Mouse (Mus musculus): ENCODE measurements around the gene Znhit3. TPM values are rescaled to one million over a fixed set of nuclear protein-coding genes. Genes with fewer than 3 reads are reported as not detected.

Znhit3 gene
- polyA plus RNA-seq, 1 experiment from 2014 or later: 60.0 TPM

GRCm38 (mm10) chr11:84871046-84871445 lies 45.1 kb downstream of the Znhit3 start:
- peaks cover 7% of the 10 kb centered on the region; the same call in 1 of the 2 replicates for H3K36me3 ChIP-seq
- ATAC-seq (replicated peaks; ENCODE audit: low FRiP score): peak; percentile 68
- no peaks in the 10 kb centered on the region for H3K27me3 ChIP-seq
- H3K4me2 ChIP-seq: peak overlapping the region; percentile 69
- WGBS: 2% methylated on average over 10 of the region's 10 CpGs
- H3K4me3 ChIP-seq (replicated peaks): peak overlapping the region; percentile 96
- peaks cover 11% of the 10 kb centered on the region for H3K4me1 ChIP-seq
- H3K9me3 ChIP-seq (replicated peaks): no peaks in the 10 kb centered on the region
- peak overlapping the region; percentile 99 for H3K27ac ChIP-seq
- H3K9ac ChIP-seq: peak overlapping the region; percentile 84

- WGBS: 1% methylated on average over 47 of the region's 62 CpGs
- peak within 1 kb of the TSS; percentile 77 for H3K4me2 ChIP-seq
- ATAC-seq (replicated peaks; ENCODE audit: low FRiP score): peak; percentile 93
- no peaks in the 10 kb centered on the region for H3K27me3 ChIP-seq
- peak within 1 kb of the TSS; percentile 87 for H3K9ac ChIP-seq
- H3K4me1 ChIP-seq: peaks cover 14% of the 10 kb centered on the region
- peak within 1 kb of the TSS; percentile 99 for H3K27ac ChIP-seq
- H3K4me3 ChIP-seq (replicated peaks): peak within 1 kb of the TSS; percentile 96
- peaks cover 10% of the 10 kb centered on the region; the same call in 1 of the 2 replicates for H3K36me3 ChIP-seq
- no peaks in the 10 kb centered on the region for H3K9me3 ChIP-seq (replicated peaks)
Observed at GRCm38 (mm10) chr11:84870337-84871043, 45.7 kb downstream of the Znhit3 start, which contains the start of gene Ggnbp2. Gene Ggnbp2 (minus strand): TSS chr11:84870817.

GRCm38 (mm10) chr11:84869537-84870232 lies 46.5 kb downstream of the Znhit3 start:
- peak overlapping the region; percentile 96 for H3K4me3 ChIP-seq (replicated peaks)
- H3K4me2 ChIP-seq: peak overlapping the region; percentile 77
- no peaks in the 10 kb centered on the region for H3K9me3 ChIP-seq (replicated peaks)
- H3K36me3 ChIP-seq: peaks cover 12% of the 10 kb centered on the region; the same call in 1 of the 2 replicates
- peak overlapping the region; percentile 99 for H3K27ac ChIP-seq
- H3K9ac ChIP-seq: peak overlapping the region; percentile 87
- H3K4me1 ChIP-seq: peaks cover 19% of the 10 kb centered on the region
- no peaks in the 10 kb centered on the region for H3K27me3 ChIP-seq
- under 1% methylated on average over 59 of the region's 61 CpGs for whole genome bisulfite sequencing
- ATAC-seq (replicated peaks; ENCODE audit: low FRiP score): peak; percentile 79

GRCm38 (mm10) chr11:84868786-84869259 lies 47.3 kb downstream of the Znhit3 start:
- Histone ChIP-seq H3K4me1 (peaks cover 19% of the 10 kb centered on the region), H3K27ac (peak overlapping the region; percentile 99), H3K4me2 (peak overlapping the region; percentile 77), H3K36me3 (peaks cover 15% of the 10 kb centered on the region), H3K9ac (peak overlapping the region; percentile 87), H3K27me3 (no peaks in the 10 kb centered on the region), H3K9me3 (replicated peaks) (no peaks in the 10 kb centered on the region), H3K4me3 (replicated peaks) (peak overlapping the region; percentile 96)
- 10% methylated on average over 7 of the region's 7 CpGs for WGBS
- no peak for ATAC-seq (replicated peaks; ENCODE audit: low FRiP score)

GRCm38 (mm10) chr11:84867586-84867985 lies 48.6 kb downstream of the Znhit3 start:
- Histone ChIP-seq H3K27ac (no peak overlapping the region), H3K36me3 (peaks cover 18% of the 10 kb centered on the region), H3K4me1 (peaks cover 19% of the 10 kb centered on the region), H3K9ac (no peak overlapping the region), H3K9me3 (replicated peaks) (no peaks in the 10 kb centered on the region), H3K27me3 (no peaks in the 10 kb centered on the region), H3K4me3 (replicated peaks) (0 out of 2 replicates have a peak overlapping the region, but pooled peaks have one; percentile 6), H3K4me2 (0 out of 2 replicates have a peak overlapping the region, but pooled peaks have one; percentile 15)
- ATAC-seq (replicated peaks; ENCODE audit: low FRiP score): no peak
- WGBS: 85% methylated on average over 2 of the region's 2 CpGs

GRCm38 (mm10) chr11:84865268-84865667 lies 50.9 kb downstream of the Znhit3 start:
- H3K4me2 ChIP-seq: no peak overlapping the region
- WGBS: 60% methylated on average over 2 of the region's 2 CpGs
- no peak overlapping the region for H3K4me3 ChIP-seq (replicated peaks)
- H3K27me3 ChIP-seq: no peaks in the 10 kb centered on the region
- H3K9ac ChIP-seq: no peak overlapping the region
- H3K4me1 ChIP-seq: peaks cover 19% of the 10 kb centered on the region
- H3K27ac ChIP-seq: no peak overlapping the region
- H3K36me3 ChIP-seq: peaks cover 38% of the 10 kb centered on the region
- ATAC-seq (replicated peaks; ENCODE audit: low FRiP score): no peak
- no peaks in the 10 kb centered on the region for H3K9me3 ChIP-seq (replicated peaks)

Small RNAs within 50 kb of the gene (microRNA-seq; reads per million reads assigned to microRNA genes)
- not detected for gene Gm23564

Other genes with a start within 250 kb of the Znhit3 start
- gene Mrm1, start 96.9 kb downstream of the Znhit3 start, polyA plus RNA-seq (2015; fragmentation: Nextera tagmentation; extraction: Ambion mirVana): 10.0 and 13.7 TPM in 2 replicates
- 11.6 and 15.7 TPM in 2 replicates for gene Dhrs11, start 87.4 kb downstream of the Znhit3 start, polyA plus RNA-seq (2015; fragmentation: Nextera tagmentation; extraction: Ambion mirVana)
- 66.2 and 68.1 TPM in 2 replicates for gene Ggnbp2, start 45.5 kb downstream of the Znhit3 start, polyA plus RNA-seq (2015; fragmentation: Nextera tagmentation; extraction: Ambion mirVana)
- gene Myo19, start 36.2 kb downstream of the Znhit3 start, polyA plus RNA-seq (2015; fragmentation: Nextera tagmentation; extraction: Ambion mirVana): 11.1 and 12.3 TPM in 2 replicates
- 3.7 and 4.9 TPM in 2 replicates for gene Pigw, start 36.1 kb downstream of the Znhit3 start, polyA plus RNA-seq (2015; fragmentation: Nextera tagmentation; extraction: Ambion mirVana)
- 66.2 and 71.2 TPM in 2 replicates for gene Car4, start 41.4 kb upstream of the Znhit3 start, polyA plus RNA-seq (2015; fragmentation: Nextera tagmentation; extraction: Ambion mirVana)
- gene Usp32, start 223.8 kb upstream of the Znhit3 start, polyA plus RNA-seq (2015; fragmentation: Nextera tagmentation; extraction: Ambion mirVana): 3.6 and 5.9 TPM in 2 replicates

Data from kidney, embryonic 15.5 days (tissue).